Mouse (Mus musculus): ENCODE results near the gene Hnf1b.

- TF ChIP-seq POLR2A (IDR thresholded peaks at IDR 0.05; ENCODE audit: extremely low read depth, insufficient read depth, low read length) (no peak), CTCF (IDR thresholded peaks at IDR 0.05; ENCODE audit: low read depth, low read length) (no peak)
Observed at GRCm38 (mm10) chr11:83869686-83870085, 19.8 kb downstream of the Hnf1b start.
